Mouse (Mus musculus) midbrain, postnatal 0 days (tissue): Measurements from ENCODE around the gene Smtn. TPM values are rescaled to one million over a fixed set of nuclear protein-coding genes. Genes with fewer than 3 reads are reported as not detected.

ENCODE experiments used
- ATAC-seq: fragments of 200-750 bp; cut with Nextera tagmentation; 2 replicates; pipeline ENCODE4 v1.8.0; 2017; ENCODE audit warnings: moderate number of reproducible peaks, mild to moderate bottlenecking, moderate TSS enrichment, moderate library complexity; ENCODE audit not compliant: low FRiP score
- DNase-seq: peaks from one replicate; pipeline ENCODE4 v3.0.0-alpha.2; 2015; ENCODE audit warnings: low spot score
- H3K27ac ChIP-seq: fragments of 300-500 bp; sonication (generic); 2 replicates; pipeline ENCODE4 v1.5.1; 2014; ENCODE audit warnings: low read depth, mild to moderate bottlenecking, low read length, mixed read lengths
- H3K27me3 ChIP-seq: fragments of 300-500 bp; sonication (generic); 2 replicates; pipeline ENCODE4 v1.6.1; 2014; ENCODE audit warnings: low read length, control low read depth, mixed read lengths; ENCODE audit not compliant: insufficient read depth
- H3K36me3 ChIP-seq: fragments of 300-500 bp; sonication (generic); 2 replicates; pipeline ENCODE4 v1.6.1; 2014; ENCODE audit warnings: low read length, control low read depth, mixed read lengths; ENCODE audit not compliant: insufficient read depth
- H3K4me1 ChIP-seq: fragments of 300-500 bp; sonication (generic); 2 replicates; pipeline ENCODE4 v1.6.1; 2014; ENCODE audit warnings: mild to moderate bottlenecking, control low read depth, antibody characterized with exemption, low read length, mixed read lengths; ENCODE audit not compliant: insufficient read depth
- H3K4me2 ChIP-seq: fragments of 300-500 bp; sonication (generic); 2 replicates; pipeline ENCODE4 v1.6.1; 2014; ENCODE audit warnings: low read depth, mild to moderate bottlenecking, low read length, mixed read lengths; ENCODE audit not compliant: poor library complexity, severe bottlenecking
- H3K4me3 ChIP-seq: fragments of 300-500 bp; sonication (generic); 2 replicates; pipeline ENCODE4 v1.5.1; 2014; ENCODE audit warnings: low read depth, mild to moderate bottlenecking, low read length, moderate library complexity
- H3K9ac ChIP-seq: fragments of 300-500 bp; sonication (generic); replicated peaks from 2 replicates; pipeline ENCODE4 v1.6.1; 2014; ENCODE audit warnings: mild to moderate bottlenecking, low read length, moderate library complexity, mixed read lengths; ENCODE audit not compliant: poor library complexity, severe bottlenecking
- H3K9me3 ChIP-seq: fragments of 300-500 bp; sonication (generic); 2 replicates; pipeline ENCODE4 v1.6.1; 2016; ENCODE audit warnings: low read length, control low read depth
- CTCF ChIP-seq: IDR thresholded peaks from 2 replicates; pipeline ENCODE4 v1.5.1; 2016; ENCODE audit warnings: antibody characterized with exemption, mild to moderate bottlenecking
- WGBS: fragments of 180-500 bp; shearing (Covaris S2); extraction: QIAGEN DNeasy Blood & Tissue Kit; methylation state at CpG from one replicate; pipeline ENCODE4 v1.1.7; 2014; 5-methylcytosine and 5-hydroxymethylcytosine counted together
- polyA plus RNA-seq: library from polyadenylated mRNA; unstranded; fragments of >200 nt; fragmentation: Nextera tagmentation; extraction: Ambion mirVana; gene quantifications from 2 replicates; pipeline ENCODE4 v1.2.1, GENCODE M21; 2015
- total RNA-seq: library from RNA; depleted of rRNA; stranded (reverse); fragments of >200 nt; gene quantifications from 2 replicates; pipeline ENCODE4 v1.2.3, GENCODE M21; 2014

The Smtn gene
- total and polyA plus RNA-seq, 2 experiments from 2014 or later: 8.1 to 9.9 TPM

DNA sequence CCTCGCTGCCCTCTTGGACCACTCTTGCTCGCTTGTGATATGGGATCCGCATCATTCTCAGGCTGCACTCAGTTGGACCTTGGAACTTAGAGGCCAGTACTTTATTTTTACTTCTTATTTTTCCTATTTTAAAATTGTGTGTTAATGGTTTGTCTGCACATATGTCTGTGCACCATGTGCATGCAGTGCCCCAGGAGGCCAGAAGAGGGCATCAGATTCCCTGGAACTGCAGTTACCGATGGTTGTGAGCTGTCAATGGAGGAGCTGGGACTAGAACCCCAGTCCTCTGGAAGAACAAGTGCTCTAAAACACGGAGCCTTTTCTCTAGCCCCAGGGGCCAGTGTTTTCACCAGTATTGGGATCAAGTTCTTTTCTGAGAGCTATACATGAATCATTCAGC, 4.0 kb upstream of the Smtn start:
- Histone ChIP-seq H3K9ac (no peak overlapping the region), H3K4me3 (no peak overlapping the region), H3K4me1 (no peaks in the 10 kb centered on the region), H3K36me3 (no peaks in the 10 kb centered on the region), H3K27ac (no peak overlapping the region), H3K4me2 (no peak overlapping the region), H3K27me3 (no peaks in the 10 kb centered on the region), H3K9me3 (no peaks in the 10 kb centered on the region)
- ATAC-seq (no peak), DNase-seq (no peak)
- TF ChIP-seq CTCF: peak; percentile 26; the same call in 1 of the 2 replicates
- WGBS: 94% methylated on average over 5 of the region's 5 CpGs

DNA sequence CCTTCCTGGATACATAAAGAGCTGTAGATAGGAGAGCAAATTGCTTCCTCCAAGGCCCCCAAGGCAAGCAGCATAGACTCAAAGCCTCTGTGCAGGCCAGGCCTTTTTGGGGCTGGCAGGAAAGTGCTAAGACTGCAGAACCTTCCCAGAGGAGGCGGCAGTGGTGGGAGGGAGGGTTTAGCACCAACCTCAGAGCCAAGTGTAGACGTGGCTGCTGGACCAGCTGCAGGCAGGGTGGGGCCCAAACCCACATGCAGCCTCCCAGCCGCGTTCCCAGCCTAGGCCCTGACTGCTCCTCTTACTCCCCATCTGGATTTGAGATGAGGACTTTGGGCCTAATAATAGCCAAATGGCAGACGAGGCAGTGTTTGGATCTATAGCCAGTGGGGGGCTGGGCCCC, 2.6 kb upstream of the Smtn start:
- WGBS: 48% methylated on average over 5 of the region's 5 CpGs
- no peak for TF ChIP-seq CTCF
- no peak for DNase-seq

DNA sequence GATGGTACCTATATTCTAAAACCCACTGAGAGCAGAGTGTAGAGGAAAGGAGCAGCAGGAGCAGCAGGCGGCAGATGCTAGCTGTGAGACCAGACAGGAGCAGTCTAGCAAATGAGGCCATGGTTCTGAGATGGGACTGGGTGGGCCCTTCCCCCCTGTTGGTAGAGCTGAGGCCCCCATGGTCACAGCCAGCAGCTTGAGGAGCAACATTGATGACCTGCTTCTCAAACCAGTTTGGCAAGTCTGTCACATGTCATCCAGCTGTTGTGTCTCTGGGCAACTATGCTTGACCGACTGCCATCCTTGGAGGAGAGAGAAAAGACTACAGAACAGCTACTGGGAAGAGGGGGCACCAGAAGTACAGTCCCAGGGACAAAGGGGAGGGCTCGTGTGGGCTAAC, 1.5 kb upstream of the Smtn start:
- 65% methylated on average over 3 of the region's 3 CpGs for whole genome bisulfite sequencing
- no peaks in the 10 kb centered on the region for H3K4me1 ChIP-seq
- H3K9me3 ChIP-seq: no peaks in the 10 kb centered on the region
- H3K27ac ChIP-seq: no peak overlapping the region
- H3K36me3 ChIP-seq: no peaks in the 10 kb centered on the region
- no peak overlapping the region for H3K4me3 ChIP-seq
- no peak overlapping the region for H3K9ac ChIP-seq
- DNase-seq (no peak), ATAC-seq (no peak)
- no peaks in the 10 kb centered on the region for H3K27me3 ChIP-seq
- no peak overlapping the region for H3K4me2 ChIP-seq
- TF ChIP-seq CTCF: no peak

More for the DNA sequence above, 2.6 kb upstream of the Smtn start:
- Histone ChIP-seq H3K36me3 (no peaks in the 10 kb centered on the region), H3K27me3 (no peaks in the 10 kb centered on the region), H3K9ac (no peak overlapping the region; the same call in 1 of the 2 replicates), H3K4me1 (no peaks in the 10 kb centered on the region), H3K9me3 (no peaks in the 10 kb centered on the region), H3K4me2 (no peak overlapping the region), H3K4me3 (no peak overlapping the region), H3K27ac (no peak overlapping the region)
- no peak for ATAC-seq

DNA sequence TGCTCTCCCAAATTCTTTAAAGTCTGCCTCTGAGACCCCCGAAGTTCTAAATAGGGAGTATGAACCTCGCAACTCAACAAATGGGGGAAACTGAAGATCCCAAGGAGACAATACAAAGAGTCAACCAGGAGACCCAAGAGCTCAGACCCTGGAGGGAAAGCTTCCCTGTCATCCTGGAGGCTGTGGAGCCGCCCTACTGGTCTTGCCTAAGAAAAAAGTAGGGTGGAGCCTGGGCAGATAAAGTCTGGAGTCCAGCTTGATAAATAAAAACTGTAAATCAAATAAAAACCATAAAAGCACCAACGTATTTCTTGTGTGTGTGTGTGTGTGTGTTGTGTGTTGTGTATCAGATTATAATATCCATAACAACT, 601 bp downstream of the Smtn start:
- Histone ChIP-seq H3K27ac (no peak overlapping the region), H3K4me3 (peak overlapping the region; percentile 46), H3K9me3 (no peaks in the 10 kb centered on the region), H3K9ac (no peak overlapping the region), H3K4me2 (peak overlapping the region; percentile 72), H3K4me1 (peaks cover 5% of the 10 kb centered on the region), H3K36me3 (no peaks in the 10 kb centered on the region), H3K27me3 (no peaks in the 10 kb centered on the region)
- no peak for DNase-seq
- no peak for ATAC-seq
- 83% methylated on average over 4 of the region's 4 CpGs for WGBS
- peak; percentile 29; the same call in 1 of the 2 replicates for TF ChIP-seq CTCF

DNA sequence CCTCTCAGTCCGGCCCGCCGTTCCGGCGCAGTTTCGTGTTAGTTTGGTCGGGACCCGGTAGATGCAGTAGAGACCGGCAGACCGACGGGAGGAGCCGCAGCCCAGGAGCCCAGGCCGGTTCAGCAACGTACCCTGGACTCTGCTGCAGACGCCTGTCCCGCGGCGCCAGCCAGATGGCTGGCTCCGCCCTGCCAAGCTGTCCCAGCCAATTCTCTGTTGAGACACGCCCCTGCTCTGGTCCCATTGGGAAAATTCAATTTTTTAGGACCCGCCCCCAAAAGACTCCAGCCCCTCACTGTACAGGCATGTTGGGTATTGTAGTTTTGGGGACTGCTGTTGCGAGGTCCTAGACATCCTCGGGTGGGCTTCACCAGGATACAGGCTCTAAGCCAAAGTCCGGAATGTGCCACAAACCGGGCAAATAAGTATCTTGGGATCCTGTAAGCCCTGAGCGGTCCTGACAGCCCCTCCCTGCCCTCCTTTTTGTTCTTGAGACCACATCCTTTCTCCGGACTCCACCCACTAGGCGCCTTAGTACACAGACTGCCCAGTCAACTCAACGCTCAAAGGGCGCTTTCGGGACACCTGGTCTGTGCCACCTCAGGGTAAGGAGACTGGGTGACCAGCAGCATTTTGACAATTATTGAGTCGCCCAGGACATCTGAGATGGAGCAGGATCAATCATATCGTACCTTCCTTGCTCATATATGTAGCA, 1.1 kb downstream of the Smtn start:
- no peak for TF ChIP-seq CTCF
- no peaks in the 10 kb centered on the region for H3K36me3 ChIP-seq
- DNase-seq (peak; percentile 95), ATAC-seq (peak; percentile 89)
- no peaks in the 10 kb centered on the region for H3K9me3 ChIP-seq
- no peaks in the 10 kb centered on the region for H3K27me3 ChIP-seq
- peaks cover 5% of the 10 kb centered on the region for H3K4me1 ChIP-seq
- peak overlapping the region; percentile 25; the same call in 1 of the 2 replicates for H3K9ac ChIP-seq
- H3K4me2 ChIP-seq: peak overlapping the region; percentile 72
- 4% methylated on average over 33 of the region's 33 CpGs for WGBS
- H3K4me3 ChIP-seq: peak overlapping the region; percentile 46
- no peak overlapping the region for H3K27ac ChIP-seq

DNA sequence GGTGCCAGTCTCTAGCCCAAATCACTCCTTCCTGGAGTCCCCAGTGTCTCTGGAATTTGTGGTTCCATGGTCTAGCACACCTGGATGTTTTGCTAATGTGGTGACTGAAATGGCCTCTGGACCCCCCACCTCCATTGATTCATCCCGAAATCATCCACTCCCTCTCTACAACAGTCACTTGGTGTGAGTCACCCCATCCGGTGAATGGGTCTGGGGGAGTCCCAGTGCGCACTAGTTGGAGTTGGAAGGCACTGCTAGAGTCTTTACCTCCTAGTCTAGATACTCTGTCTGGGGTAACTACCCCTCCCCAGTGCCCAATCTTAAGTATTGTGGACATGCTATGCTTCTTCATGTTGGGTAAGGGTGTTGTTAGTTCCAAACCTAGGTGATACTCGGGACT, 2.1 kb downstream of the Smtn start:
- Histone ChIP-seq H3K27me3 (no peaks in the 10 kb centered on the region), H3K4me3 (peak overlapping the region; percentile 46; the same call in 1 of the 2 replicates), H3K27ac (no peak overlapping the region), H3K9me3 (no peaks in the 10 kb centered on the region), H3K9ac (no peak overlapping the region), H3K4me2 (peak overlapping the region; percentile 72), H3K36me3 (no peaks in the 10 kb centered on the region), H3K4me1 (peaks cover 5% of the 10 kb centered on the region)
- 62% methylated on average over 4 of the region's 4 CpGs for WGBS
- no peak for TF ChIP-seq CTCF
- DNase-seq (no peak), ATAC-seq (no peak)
